Mouse (Mus musculus): ENCODE data around the gene Pdpr.
A peak's percentile ranks its signal among the peaks of the same experiment; 100 is the strongest.
"Not testable (repeated sequence)": the region's sequence is repeated elsewhere in the genome, so short reads cannot be mapped to it uniquely, and the experiment has no call there.

Pdpr gene

GRCm38 (mm10) chr8:111092326-111092725 lies 2.1 kb upstream of the Pdpr start, which contains the start of gene Clec18a:
Clec18a (minus strand) TSS chr8:111092426.
- not testable (repeated sequence) for DNase-seq

GRCm38 (mm10) chr8:111094719-111095302 lies 381 bp downstream of the Pdpr start:
- peak; percentile 11 for DNase-seq

- no peak for DNase-seq
Observed at GRCm38 (mm10) chr8:111114891-111115290, 20.5 kb downstream of the Pdpr start.

GRCm38 (mm10) chr8:111119481-111119880 lies 25.1 kb downstream of the Pdpr start:
- DNase-seq, result no peak

- no peak for DNase-seq
Observed at GRCm38 (mm10) chr8:111130756-111131155, 36.3 kb downstream of the Pdpr start.

- no peak for DNase-seq
Observed at GRCm38 (mm10) chr8:111142521-111142920, 48.1 kb downstream of the Pdpr start.

- peak; percentile 21 for DNase-seq
Observed at GRCm38 (mm10) chr8:111144901-111145459, 50.5 kb downstream of the Pdpr start.

- peak; percentile 97 for DNase-seq
Observed at GRCm38 (mm10) chr8:111145460-111146012, 51.1 kb downstream of the Pdpr start.

- DNase-seq, result no peak
Observed at GRCm38 (mm10) chr8:111155721-111156436, 61.4 kb downstream of the Pdpr start.

GRCm38 (mm10) chr8:111157617-111158016 lies 63.2 kb downstream of the Pdpr start:
- DNase-seq, result peak; percentile 65

GRCm38 (mm10) chr8:111171661-111172060 lies 77.2 kb downstream of the Pdpr start:
- DNase-seq, result no peak

GRCm38 (mm10) chr8:111185472-111185947 lies 91.1 kb downstream of the Pdpr start:
- DNase-seq, result peak; percentile 13
